Mouse (Mus musculus): Measurements from ENCODE around the gene Ncor2. TPM values are rescaled to one million over a fixed set of nuclear protein-coding genes. Genes with fewer than 3 reads are reported as not detected.

Gene Ncor2
- polyA plus RNA-seq, 2 experiments, result 3.5 to 4.4 TPM

- Histone ChIP-seq H3K4me3 (ENCODE audit: insufficient read depth in 1 of 2, low read depth in 2 of 2, low read length in 2 of 2) (no peak overlapping the region), H3K9ac (replicated peaks) (no peak overlapping the region), H3K4me1 (replicated peaks; ENCODE audit: control insufficient read depth in 2 of 2, insufficient read depth in 2 of 2, low read length in 1 of 2) (peaks cover 0 to 19% of the 10 kb centered on the region in 2 experiments; a peak in 2 of 4 replicates), H3K4me2 (ENCODE audit: low read depth) (no peak overlapping the region), H3K27ac (no peak overlapping the region), H3K9me3 (ENCODE audit: control insufficient read depth, low read length) (no peaks in the 10 kb centered on the region), H3K27me3 (ENCODE audit: control insufficient read depth, insufficient read depth, low read length) (no peaks in the 10 kb centered on the region), H3K36me3 (replicated peaks; ENCODE audit: control insufficient read depth, insufficient read depth, low read depth) (no peaks in the 10 kb centered on the region)
- no peak for ATAC-seq (ENCODE audit: insufficient read depth)
- DNase-seq (ENCODE audit: low read depth in 3 of 3, low spot score in 3 of 3), result no peak
- TF ChIP-seq CTCF (IDR thresholded peaks at IDR 0.05; ENCODE audit: low read depth), result no peak
- no peak for TF ChIP-seq EP300 (IDR thresholded peaks at IDR 0.05; ENCODE audit: low read depth)
- 64% methylated on average over 5 of the region's 5 CpGs for WGBS (ENCODE audit: insufficient replicate concordance)
Observed at GRCm38 (mm10) chr5:125139669-125140068, 39.4 kb downstream of the Ncor2 start.

GRCm38 (mm10) chr5:125138841-125139430 lies 40.1 kb downstream of the Ncor2 start:
- H3K4me1 ChIP-seq (replicated peaks; ENCODE audit: control insufficient read depth in 2 of 2, insufficient read depth in 2 of 2, low read length in 1 of 2), result peaks cover 0 to 19% of the 10 kb centered on the region in 2 experiments; a peak in 2 of 4 replicates
- H3K27me3 ChIP-seq (ENCODE audit: control insufficient read depth, insufficient read depth, low read length), result no peaks in the 10 kb centered on the region
- no peaks in the 10 kb centered on the region for H3K9me3 ChIP-seq (ENCODE audit: control insufficient read depth, low read length)
- DNase-seq (ENCODE audit: low read depth in 3 of 3, low spot score in 3 of 3) (no peak), ATAC-seq (ENCODE audit: insufficient read depth) (no peak)
- 79% methylated on average over 13 of the region's 13 CpGs for WGBS (ENCODE audit: insufficient replicate concordance)
- no peak overlapping the region for H3K27ac ChIP-seq
- H3K36me3 ChIP-seq (replicated peaks; ENCODE audit: control insufficient read depth, insufficient read depth, low read depth), result no peaks in the 10 kb centered on the region
- no peak for TF ChIP-seq EP300 (IDR thresholded peaks at IDR 0.05; ENCODE audit: low read depth)
- TF ChIP-seq CTCF (IDR thresholded peaks at IDR 0.05; ENCODE audit: low read depth), result no peak
- H3K4me3 ChIP-seq (ENCODE audit: insufficient read depth in 1 of 2, low read depth in 2 of 2, low read length in 2 of 2), result no peak overlapping the region
- no peak overlapping the region for H3K4me2 ChIP-seq (ENCODE audit: low read depth)
- no peak overlapping the region for H3K9ac ChIP-seq (replicated peaks)

GRCm38 (mm10) chr5:125137672-125138285 lies 41.2 kb downstream of the Ncor2 start:
- Histone ChIP-seq H3K4me3 (ENCODE audit: insufficient read depth in 1 of 2, low read depth in 2 of 2, low read length in 2 of 2) (no peak overlapping the region), H3K9ac (replicated peaks) (no peak overlapping the region), H3K36me3 (replicated peaks; ENCODE audit: control insufficient read depth, insufficient read depth, low read depth) (no peaks in the 10 kb centered on the region), H3K9me3 (ENCODE audit: control insufficient read depth, low read length) (no peaks in the 10 kb centered on the region), H3K4me1 (replicated peaks; ENCODE audit: control insufficient read depth in 2 of 2, insufficient read depth in 2 of 2, low read length in 1 of 2) (peaks cover 0 to 19% of the 10 kb centered on the region in 2 experiments; a peak in 2 of 4 replicates), H3K27me3 (ENCODE audit: control insufficient read depth, insufficient read depth, low read length) (no peaks in the 10 kb centered on the region), H3K27ac (no peak overlapping the region), H3K4me2 (ENCODE audit: low read depth) (no peak overlapping the region)
- WGBS (ENCODE audit: insufficient replicate concordance), result 57% methylated on average over 18 of the region's 18 CpGs
- TF ChIP-seq CTCF (IDR thresholded peaks at IDR 0.05; ENCODE audit: low read depth) (no peak), EP300 (IDR thresholded peaks at IDR 0.05; ENCODE audit: low read depth) (no peak)
- no peak for ATAC-seq (ENCODE audit: insufficient read depth)
- no peak for DNase-seq (ENCODE audit: low read depth in 3 of 3, low spot score in 3 of 3)

- DNase-seq (ENCODE audit: low read depth in 3 of 3, low spot score in 3 of 3), result peak; percentile 26 to 35 (median 28)
- H3K4me1 ChIP-seq (replicated peaks; ENCODE audit: control insufficient read depth in 2 of 2, insufficient read depth in 2 of 2, low read length in 1 of 2), result peaks cover 0 to 18% of the 10 kb centered on the region in 2 experiments; a peak in 2 of 4 replicates
- no peaks in the 10 kb centered on the region for H3K36me3 ChIP-seq (replicated peaks; ENCODE audit: control insufficient read depth, insufficient read depth, low read depth)
- H3K27me3 ChIP-seq (ENCODE audit: control insufficient read depth, insufficient read depth, low read length), result no peaks in the 10 kb centered on the region
- no peak overlapping the region for H3K27ac ChIP-seq
- H3K9me3 ChIP-seq (ENCODE audit: control insufficient read depth, low read length), result no peaks in the 10 kb centered on the region
- no peak overlapping the region for H3K4me3 ChIP-seq (ENCODE audit: insufficient read depth in 1 of 2, low read depth in 2 of 2, low read length in 2 of 2)
- no peak overlapping the region for H3K9ac ChIP-seq (replicated peaks)
- no peak for ATAC-seq (ENCODE audit: insufficient read depth)
- no peak overlapping the region for H3K4me2 ChIP-seq (ENCODE audit: low read depth)
- 27% methylated on average over 14 of the region's 14 CpGs for WGBS (ENCODE audit: insufficient replicate concordance)
- TF ChIP-seq EP300 (IDR thresholded peaks at IDR 0.05; ENCODE audit: low read depth), result no peak
- TF ChIP-seq CTCF (IDR thresholded peaks at IDR 0.05; ENCODE audit: low read depth), result no peak
Observed at GRCm38 (mm10) chr5:125136996-125137671, 41.9 kb downstream of the Ncor2 start.

All from liver, embryonic 14.5 days (tissue).